Mouse (Mus musculus): ENCODE results near the gene Arhgap8. TPM values are rescaled to one million over a fixed set of nuclear protein-coding genes. Genes with fewer than 3 reads are reported as not detected.
A peak's percentile ranks its signal among the peaks of the same experiment; 100 is the strongest.

Gene Arhgap8
- polyA plus RNA-seq, 2 experiments = 0.22 to 0.29 TPM

GRCm38 (mm10) chr15:84784812-84785211, 65.0 kb downstream of the Arhgap8 start:
- Histone ChIP-seq H3K4me2 (ENCODE audit: low read depth) (no peak overlapping the region), H3K9ac (replicated peaks) (no peak overlapping the region), H3K27me3 (ENCODE audit: control insufficient read depth, insufficient read depth, low read length) (no peaks in the 10 kb centered on the region), H3K4me3 (ENCODE audit: insufficient read depth in 1 of 2, low read depth in 2 of 2, low read length in 2 of 2) (no peak overlapping the region), H3K36me3 (replicated peaks; ENCODE audit: control insufficient read depth, insufficient read depth, low read depth) (no peaks in the 10 kb centered on the region), H3K4me1 (replicated peaks; ENCODE audit: control insufficient read depth in 2 of 2, insufficient read depth in 2 of 2, low read length in 1 of 2) (no peaks in the 10 kb centered on the region), H3K27ac (no peak overlapping the region), H3K9me3 (ENCODE audit: control insufficient read depth, low read length) (no peaks in the 10 kb centered on the region)
- ATAC-seq (ENCODE audit: insufficient read depth) (no peak), DNase-seq (ENCODE audit: low read depth in 3 of 3, low spot score in 3 of 3) (no peak)
- 83% methylated on average over 16 of the region's 16 CpGs for WGBS (ENCODE audit: insufficient replicate concordance)
- TF ChIP-seq EP300 (IDR thresholded peaks at IDR 0.05; ENCODE audit: low read depth) (no peak), CTCF (IDR thresholded peaks at IDR 0.05; ENCODE audit: low read depth) (no peak)

GRCm38 (mm10) chr15:84787161-84787560, 67.3 kb downstream of the Arhgap8 start:
- no peak overlapping the region for H3K4me3 ChIP-seq (ENCODE audit: insufficient read depth in 1 of 2, low read depth in 2 of 2, low read length in 2 of 2)
- H3K4me1 ChIP-seq (replicated peaks; ENCODE audit: control insufficient read depth in 2 of 2, insufficient read depth in 2 of 2, low read length in 1 of 2) = no peaks in the 10 kb centered on the region
- 63% methylated on average over 10 of the region's 10 CpGs for WGBS (ENCODE audit: insufficient replicate concordance)
- no peaks in the 10 kb centered on the region for H3K27me3 ChIP-seq (ENCODE audit: control insufficient read depth, insufficient read depth, low read length)
- H3K9me3 ChIP-seq (ENCODE audit: control insufficient read depth, low read length) = no peaks in the 10 kb centered on the region
- H3K4me2 ChIP-seq (ENCODE audit: low read depth) = no peak overlapping the region
- DNase-seq (ENCODE audit: low read depth in 3 of 3, low spot score in 3 of 3) (no peak), ATAC-seq (ENCODE audit: insufficient read depth) (no peak)
- TF ChIP-seq EP300 (IDR thresholded peaks at IDR 0.05; ENCODE audit: low read depth) (no peak), CTCF (IDR thresholded peaks at IDR 0.05; ENCODE audit: low read depth) (no peak)
- no peak overlapping the region for H3K9ac ChIP-seq (replicated peaks)
- no peak overlapping the region for H3K27ac ChIP-seq
- H3K36me3 ChIP-seq (replicated peaks; ENCODE audit: control insufficient read depth, insufficient read depth, low read depth) = no peaks in the 10 kb centered on the region

- no peaks in the 10 kb centered on the region for H3K36me3 ChIP-seq (replicated peaks; ENCODE audit: control insufficient read depth, insufficient read depth, low read depth)
- ATAC-seq (ENCODE audit: insufficient read depth) = no peak
- H3K27ac ChIP-seq = no peak overlapping the region
- H3K9ac ChIP-seq (replicated peaks) = no peak overlapping the region
- no peak for TF ChIP-seq EP300 (IDR thresholded peaks at IDR 0.05; ENCODE audit: low read depth)
- no peak overlapping the region for H3K4me2 ChIP-seq (ENCODE audit: low read depth)
- no peaks in the 10 kb centered on the region for H3K4me1 ChIP-seq (replicated peaks; ENCODE audit: control insufficient read depth in 2 of 2, insufficient read depth in 2 of 2, low read length in 1 of 2)
- H3K27me3 ChIP-seq (ENCODE audit: control insufficient read depth, insufficient read depth, low read length) = no peaks in the 10 kb centered on the region
- H3K4me3 ChIP-seq (ENCODE audit: insufficient read depth in 1 of 2, low read depth in 2 of 2, low read length in 2 of 2) = no peak overlapping the region
- no peaks in the 10 kb centered on the region for H3K9me3 ChIP-seq (ENCODE audit: control insufficient read depth, low read length)
- 54% methylated on average over 5 of the region's 5 CpGs for WGBS (ENCODE audit: insufficient replicate concordance)
- no peak for DNase-seq (ENCODE audit: low read depth in 3 of 3, low spot score in 3 of 3)
Observed at GRCm38 (mm10) chr15:84793649-84794048, 73.8 kb downstream of the Arhgap8 start.

- H3K36me3 ChIP-seq (replicated peaks; ENCODE audit: control insufficient read depth, insufficient read depth, low read depth) = no peaks in the 10 kb centered on the region
Observed at GRCm38 (mm10) chr15:84800132-84800531, 80.3 kb downstream of the Arhgap8 start.

GRCm38 (mm10) chr15:84803685-84804084, 83.8 kb downstream of the Arhgap8 start:
- Histone ChIP-seq H3K4me2 (ENCODE audit: low read depth) (no peak overlapping the region), H3K9me3 (ENCODE audit: control insufficient read depth, low read length) (no peaks in the 10 kb centered on the region), H3K4me1 (replicated peaks; ENCODE audit: control insufficient read depth in 2 of 2, insufficient read depth in 2 of 2, low read length in 1 of 2) (no peaks in the 10 kb centered on the region), H3K27me3 (ENCODE audit: control insufficient read depth, insufficient read depth, low read length) (no peaks in the 10 kb centered on the region), H3K9ac (replicated peaks) (no peak overlapping the region), H3K36me3 (replicated peaks; ENCODE audit: control insufficient read depth, insufficient read depth, low read depth) (no peaks in the 10 kb centered on the region), H3K4me3 (ENCODE audit: insufficient read depth in 1 of 2, low read depth in 2 of 2, low read length in 2 of 2) (no peak overlapping the region), H3K27ac (no peak overlapping the region)
- ATAC-seq (ENCODE audit: insufficient read depth) (no peak), DNase-seq (ENCODE audit: low read depth in 3 of 3, low spot score in 3 of 3) (no peak)
- TF ChIP-seq EP300 (IDR thresholded peaks at IDR 0.05; ENCODE audit: low read depth) = no peak
- peak; percentile 75 for TF ChIP-seq CTCF (IDR thresholded peaks at IDR 0.05; ENCODE audit: low read depth)
- 34% methylated on average over 3 of the region's 3 CpGs for WGBS (ENCODE audit: insufficient replicate concordance)

More at GRCm38 (mm10) chr15:84800132-84800531, 80.3 kb downstream of the Arhgap8 start:
- no peak overlapping the region for H3K9ac ChIP-seq (replicated peaks)
- no peak overlapping the region for H3K27ac ChIP-seq
- TF ChIP-seq CTCF (IDR thresholded peaks at IDR 0.05; ENCODE audit: low read depth) (peak; percentile 54), EP300 (IDR thresholded peaks at IDR 0.05; ENCODE audit: low read depth) (no peak)
- no peak for DNase-seq (ENCODE audit: low read depth in 3 of 3, low spot score in 3 of 3)
- WGBS (ENCODE audit: insufficient replicate concordance) = 64% methylated on average over 5 of the region's 5 CpGs
- H3K27me3 ChIP-seq (ENCODE audit: control insufficient read depth, insufficient read depth, low read length) = no peaks in the 10 kb centered on the region
- no peak for ATAC-seq (ENCODE audit: insufficient read depth)
- no peaks in the 10 kb centered on the region for H3K9me3 ChIP-seq (ENCODE audit: control insufficient read depth, low read length)
- H3K4me3 ChIP-seq (ENCODE audit: insufficient read depth in 1 of 2, low read depth in 2 of 2, low read length in 2 of 2) = no peak overlapping the region
- no peak overlapping the region for H3K4me2 ChIP-seq (ENCODE audit: low read depth)
- H3K4me1 ChIP-seq (replicated peaks; ENCODE audit: control insufficient read depth in 2 of 2, insufficient read depth in 2 of 2, low read length in 1 of 2) = no peaks in the 10 kb centered on the region
